Mouse (Mus musculus) thymus, postnatal 14 days (tissue): Measurements from ENCODE around the gene Ssbp1.

Experiments
- DNase-seq: peaks from one replicate; pipeline ENCODE4 v3.0.0; 2021

The Ssbp1 gene

DNA sequence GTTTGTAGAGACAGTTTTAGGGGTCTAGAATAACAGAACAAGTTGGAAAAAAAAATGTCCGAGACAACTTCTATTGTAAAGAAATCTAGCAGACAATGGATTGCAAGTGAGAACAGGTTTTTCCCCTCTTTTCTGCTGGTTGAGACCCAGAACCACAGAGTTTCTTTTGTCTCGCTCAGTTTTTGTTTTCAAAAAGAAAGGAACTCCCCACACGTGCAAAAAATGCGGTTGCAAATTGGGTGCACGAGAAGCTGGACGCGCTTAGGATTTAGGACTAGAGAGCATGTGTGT, 513 bp downstream of the Ssbp1 start:
- DNase-seq = no peak

DNA sequence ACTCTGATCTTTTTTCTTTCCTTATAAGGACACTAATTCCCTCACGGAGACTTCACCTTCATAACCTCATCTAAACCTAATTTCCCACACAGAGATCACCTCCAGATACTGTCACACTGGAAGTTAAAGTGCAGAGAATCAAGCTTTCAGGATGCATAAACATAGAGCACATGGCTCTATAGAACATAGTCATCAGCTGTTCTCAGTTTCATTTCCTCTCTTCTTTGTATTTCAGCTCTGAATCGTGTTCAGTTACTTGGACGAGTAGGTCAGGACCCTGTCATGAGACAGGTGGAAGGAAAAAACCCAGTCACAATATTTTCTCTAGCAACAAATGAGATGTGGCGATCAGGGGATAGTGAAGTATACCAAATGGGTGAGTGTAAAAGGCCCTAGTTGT, 5.0 kb downstream of the Ssbp1 start:
- DNase-seq = no peak

GRCm38 (mm10) chr6:40479705-40480104, 8.6 kb downstream of the Ssbp1 start:
- no peak for DNase-seq

DNA sequence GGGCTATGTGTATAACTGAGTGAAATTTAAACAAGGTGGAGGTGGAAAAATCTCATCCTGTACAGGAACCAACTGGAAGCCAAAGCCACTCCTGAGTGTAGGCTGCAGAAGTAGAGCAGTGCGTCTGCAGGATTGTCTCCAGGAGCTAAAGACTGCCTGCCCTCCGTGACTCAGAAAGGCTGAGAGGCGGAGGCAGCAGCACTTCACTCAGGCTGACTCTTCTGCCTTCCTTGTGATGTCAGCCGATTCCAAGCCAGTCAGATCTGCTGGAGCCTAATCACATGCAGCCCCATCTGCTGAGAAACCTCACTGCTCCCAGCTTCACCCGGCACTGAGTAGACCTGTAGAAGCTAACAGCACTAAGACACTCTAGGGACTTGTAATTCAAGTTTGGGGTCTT, 11.2 kb downstream of the Ssbp1 start:
- no peak for DNase-seq

DNA sequence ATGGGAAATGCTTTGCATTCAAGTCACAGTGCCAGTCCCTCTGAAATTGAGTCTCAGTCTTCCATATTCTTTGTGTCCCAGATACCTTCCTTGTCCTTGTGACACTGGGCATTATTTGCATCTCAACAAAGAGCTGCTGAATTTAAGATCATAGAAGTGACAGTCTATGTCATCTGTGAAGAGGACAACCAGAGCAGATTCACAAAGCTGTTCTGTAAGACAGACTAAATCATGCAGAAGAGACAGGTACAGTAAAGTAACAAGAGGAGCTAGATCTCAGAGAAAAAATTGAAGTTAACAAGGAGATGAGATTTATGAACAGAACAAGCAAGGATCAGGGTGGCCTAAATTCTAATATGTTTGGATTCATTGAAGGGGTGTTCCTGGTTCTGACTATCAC, 19.8 kb downstream of the Ssbp1 start, which contains the start of gene Tas2r137:
Gene Tas2r137, plus strand, starts transcription at position 301 of the 400 bp plus-strand sequence.
- DNase-seq = no peak

GRCm38 (mm10) chr6:40493229-40493628, 22.1 kb downstream of the Ssbp1 start, which contains the start of gene Tas2r108:
TSS of gene Tas2r108 (plus strand) at chr6:40493529.
- DNase-seq = no peak

DNA sequence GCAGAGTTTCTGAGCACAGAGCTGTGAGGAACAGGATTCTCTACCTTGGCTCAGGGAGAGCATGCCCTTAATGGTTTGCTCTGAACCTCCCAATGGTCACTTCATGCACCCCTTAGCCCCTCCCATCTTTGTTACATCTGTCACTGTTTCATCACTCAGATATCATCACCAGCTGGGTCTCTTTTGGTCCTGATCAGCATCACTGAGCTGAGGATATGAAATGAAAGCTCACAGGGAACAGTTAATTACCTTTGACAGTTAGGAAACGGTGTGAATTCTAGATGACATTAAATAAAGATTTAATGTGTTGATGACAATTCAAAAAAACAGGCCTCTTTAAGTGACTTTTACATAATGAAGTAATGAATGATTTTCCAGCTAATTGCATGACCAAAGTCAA, 48.3 kb downstream of the Ssbp1 start, which contains the start of gene Prss37:
Gene Prss37, minus strand, starts transcription at position 101 of the 400 bp plus-strand sequence.
- no peak for DNase-seq
